In genomic region chr10:24928072-24928471, GRCm38 (mm10) we compare ENCODE assay signal across 8 mouse cellular contexts. TPM values are rescaled to one million over a fixed set of nuclear protein-coding genes. Genes with fewer than 3 reads are reported as not detected.
DNase-seq lines count a peak whose midpoint lies in the region; ATAC-seq and TF ChIP-seq lines count a peak whose summit lies in the region.

No protein-coding gene starts in this region.

- no peaks in the 10 kb centered on the region for H3K36me3 ChIP-seq in heart, embryonic 13.5 days
- no peaks in the 10 kb centered on the region for H3K36me3 ChIP-seq in liver, embryonic 14.5 days (replicated peaks; ENCODE audit: control insufficient read depth, insufficient read depth, low read depth)
- H3K36me3 ChIP-seq in stomach, embryonic 16.5 days (ENCODE audit: control insufficient read depth, insufficient read depth, low read length), result no peaks in the 10 kb centered on the region

- H3K27me3 ChIP-seq in heart, embryonic 13.5 days (replicated peaks), result no peaks in the 10 kb centered on the region
- no peaks in the 10 kb centered on the region for H3K27me3 ChIP-seq in liver, embryonic 14.5 days (ENCODE audit: control insufficient read depth, insufficient read depth, low read length)
- H3K27me3 ChIP-seq in stomach, embryonic 16.5 days (ENCODE audit: control insufficient read depth, insufficient read depth, low read length), result no peaks in the 10 kb centered on the region

- peak overlapping the region; percentile 56; the same call in 1 of the 2 replicates for H3K9ac ChIP-seq in heart, embryonic 13.5 days
- H3K9ac ChIP-seq in liver, embryonic 14.5 days (replicated peaks), result no peak overlapping the region
- H3K9ac ChIP-seq in stomach, embryonic 16.5 days (ENCODE audit: low read length), result peak overlapping the region; percentile 24; the same call in 1 of the 2 replicates

- H3K4me2 ChIP-seq in heart, embryonic 13.5 days, result peak overlapping the region; percentile 62
- peak overlapping the region; percentile 33 for H3K4me2 ChIP-seq in liver, embryonic 14.5 days (ENCODE audit: low read depth)
- peak overlapping the region; percentile 28 for H3K4me2 ChIP-seq in stomach, embryonic 16.5 days (ENCODE audit: low read depth, low read length)

- peak overlapping the region; percentile 31 for H3K4me3 ChIP-seq in heart, embryonic 13.5 days
- H3K4me3 ChIP-seq in liver, embryonic 14.5 days (ENCODE audit: insufficient read depth in 1 of 2, low read depth in 2 of 2, low read length in 2 of 2), result no peak overlapping the region
- 0 out of 2 replicates have a peak overlapping the region, but pooled peaks have one; percentile 15 for H3K4me3 ChIP-seq in stomach, embryonic 16.5 days (replicated peaks; ENCODE audit: low read length)

- peaks cover 19% of the 10 kb centered on the region for H3K4me1 ChIP-seq in heart, embryonic 13.5 days
- H3K4me1 ChIP-seq in liver, embryonic 14.5 days (replicated peaks; ENCODE audit: control insufficient read depth in 2 of 2, insufficient read depth in 2 of 2, low read length in 1 of 2), result 0 out of 4 replicates have a peak, but pooled peaks cover 0 to 1% of the 10 kb centered on the region in 2 experiments
- 0 out of 2 replicates have a peak, but pooled peaks cover 10% of the 10 kb centered on the region for H3K4me1 ChIP-seq in stomach, embryonic 16.5 days (ENCODE audit: control insufficient read depth, insufficient read depth, low read length)

- H3K27ac ChIP-seq in heart, embryonic 13.5 days (replicated peaks), result no peak overlapping the region
- no peak overlapping the region for H3K27ac ChIP-seq in liver, embryonic 14.5 days
- no peak overlapping the region for H3K27ac ChIP-seq in stomach, embryonic 16.5 days (ENCODE audit: low read length)

- 9% methylated on average over 12 of the region's 12 CpGs for WGBS in heart, embryonic 13.5 days
- WGBS in liver, embryonic 14.5 days (ENCODE audit: insufficient replicate concordance), result 11% methylated on average over 12 of the region's 12 CpGs
- 7% methylated on average over 12 of the region's 12 CpGs for WGBS in stomach, embryonic 16.5 days

- DNase-seq in thymus, postnatal 0 days (ENCODE audit: low spot score), result peak; percentile 4
- no peak for DNase-seq in thymus, adult 18-20 months
- no peak for DNase-seq in liver, embryonic 14.5 days (ENCODE audit: low read depth in 3 of 3, low spot score in 3 of 3)
- DNase-seq in urinary bladder, postnatal 14 days (ENCODE audit: low spot score), result no peak
- DNase-seq in gastrocnemius, postnatal 10 days, result no peak
- no peak for DNase-seq in cerebellum, postnatal 10 days

- TF ChIP-seq CTCF in liver, embryonic 14.5 days (IDR thresholded peaks at IDR 0.05; ENCODE audit: low read depth), result no peak

- no peak for ATAC-seq in heart, embryonic 13.5 days (ENCODE audit: extremely low read depth, insufficient number of reproducible peaks, low FRiP score, low TSS enrichment)
- no peak for ATAC-seq in liver, embryonic 14.5 days (ENCODE audit: insufficient read depth)
- ATAC-seq in stomach, embryonic 16.5 days (ENCODE audit: insufficient read depth, low FRiP score), result no peak

- TF ChIP-seq EP300 in liver, embryonic 14.5 days (IDR thresholded peaks at IDR 0.05; ENCODE audit: low read depth), result no peak

- H3K9me3 ChIP-seq in heart, embryonic 13.5 days, result no peaks in the 10 kb centered on the region
- no peaks in the 10 kb centered on the region for H3K9me3 ChIP-seq in liver, embryonic 14.5 days (ENCODE audit: control insufficient read depth, low read length)
- H3K9me3 ChIP-seq in stomach, embryonic 16.5 days (replicated peaks; ENCODE audit: control insufficient read depth, low read length), result no peaks in the 10 kb centered on the region

RNA-seq across cellular contexts. Expression of gene Arg1, which starts 0.8 kb away (rescaled TPM):
- polyA plus RNA-seq in thymus, postnatal 0 days (2015; fragmentation: Nextera tagmentation; extraction: Ambion mirVana), result 3.4 and 9.2 TPM in 2 replicates
- polyA plus RNA-seq in heart, embryonic 13.5 days (2015; fragmentation: Nextera tagmentation; extraction: Ambion mirVana), result 0.60 and 0.74 TPM in 2 replicates
- polyA plus RNA-seq in liver, embryonic 14.5 days (2012; rRNA removed), result 4.6 and 7.9 TPM in 2 replicates
- 21.7 and 25.2 TPM in 2 replicates for polyA plus RNA-seq in liver, embryonic 14.5 days (2014; fragmentation: Nextera tagmentation; extraction: Ambion mirVana)
- 134 and 268 TPM in 2 replicates for polyA plus RNA-seq in stomach, embryonic 16.5 days (2015; fragmentation: Nextera tagmentation; extraction: Ambion mirVana)
- total RNA-seq in gastrocnemius, postnatal 10 days (2021), result under 1 TPM; 0.38 to 0.52 TPM

RNA-seq across cellular contexts. Expression of gene Med23, which starts 58.3 kb away (rescaled TPM):
- polyA plus RNA-seq in thymus, postnatal 0 days (2015; fragmentation: Nextera tagmentation; extraction: Ambion mirVana), result 10.2 and 12.2 TPM in 2 replicates
- polyA plus RNA-seq in heart, embryonic 13.5 days (2015; fragmentation: Nextera tagmentation; extraction: Ambion mirVana), result 11.7 and 13.0 TPM in 2 replicates
- polyA plus RNA-seq in liver, embryonic 14.5 days (2012; rRNA removed), result 7.3 and 7.4 TPM in 2 replicates
- 6.2 and 6.5 TPM in 2 replicates for polyA plus RNA-seq in liver, embryonic 14.5 days (2014; fragmentation: Nextera tagmentation; extraction: Ambion mirVana)
- 17.4 and 17.8 TPM in 2 replicates for polyA plus RNA-seq in stomach, embryonic 16.5 days (2015; fragmentation: Nextera tagmentation; extraction: Ambion mirVana)
- total RNA-seq in gastrocnemius, postnatal 10 days (2021), result 10 to 100 TPM; 11.1 to 12.8 TPM

Comparison
In these comparisons a context has a peak if more than half of its experiments do, and no peak if none do; other contexts are left out.
1. H3K4me3 ChIP-seq: peak in heart, embryonic 13.5 days (single experiment) and stomach, embryonic 16.5 days (single experiment); none in liver, embryonic 14.5 days (0 of 2).
2. Peak in every context shown above with its lines, with median percentiles within 50 percentile points of each other: H3K4me2 ChIP-seq.